Mouse (Mus musculus): ENCODE data around the gene Fbxl17.

Gene Fbxl17

DNA sequence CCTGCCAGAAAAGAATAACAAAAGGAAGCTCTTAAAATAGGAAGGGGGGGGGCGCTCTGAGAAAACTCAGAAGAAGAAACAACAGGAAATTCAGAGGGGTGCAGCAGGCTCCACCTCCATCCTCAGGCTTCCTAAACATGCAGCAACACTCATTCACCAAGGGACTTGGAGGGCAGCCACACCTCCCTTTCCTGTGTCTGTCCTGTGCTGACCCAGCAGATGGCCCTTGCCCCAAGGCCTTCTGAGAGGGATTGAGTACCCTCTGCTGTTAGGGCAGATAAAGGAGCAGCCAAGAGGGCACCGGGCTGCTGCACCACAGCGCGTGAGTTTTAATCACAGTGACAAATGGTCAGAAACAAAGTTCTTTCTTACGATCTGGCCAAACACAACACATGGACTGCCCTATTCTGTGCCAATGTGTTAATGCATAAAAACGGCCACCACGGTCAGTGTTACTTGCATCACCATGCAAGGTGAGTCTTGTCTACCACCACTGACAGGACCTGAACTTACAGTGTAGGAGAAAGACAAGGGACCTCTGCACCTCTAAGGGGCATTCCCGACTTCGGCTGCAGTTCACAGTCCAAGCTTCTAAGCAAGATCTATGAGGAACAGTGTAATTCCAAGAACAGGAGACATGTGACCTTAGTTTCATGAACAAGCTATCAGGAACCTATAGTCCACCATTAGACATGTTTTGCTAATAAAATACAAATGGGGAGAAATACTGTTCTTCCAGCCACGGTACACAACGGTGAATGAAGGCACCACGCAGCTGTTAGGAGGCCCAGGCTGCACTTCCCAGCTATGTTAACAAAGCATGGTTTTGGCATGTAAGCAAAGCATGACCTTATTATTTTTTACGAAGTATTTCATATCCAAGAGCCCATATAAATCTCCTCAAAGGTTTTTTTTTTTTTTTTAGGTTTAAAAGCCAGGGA, 96.8 kb downstream of the Fbxl17 start:
- peak; percentile 24 to 25 for DNase-seq (ENCODE audit: low spot score in 2 of 2)

DNA sequence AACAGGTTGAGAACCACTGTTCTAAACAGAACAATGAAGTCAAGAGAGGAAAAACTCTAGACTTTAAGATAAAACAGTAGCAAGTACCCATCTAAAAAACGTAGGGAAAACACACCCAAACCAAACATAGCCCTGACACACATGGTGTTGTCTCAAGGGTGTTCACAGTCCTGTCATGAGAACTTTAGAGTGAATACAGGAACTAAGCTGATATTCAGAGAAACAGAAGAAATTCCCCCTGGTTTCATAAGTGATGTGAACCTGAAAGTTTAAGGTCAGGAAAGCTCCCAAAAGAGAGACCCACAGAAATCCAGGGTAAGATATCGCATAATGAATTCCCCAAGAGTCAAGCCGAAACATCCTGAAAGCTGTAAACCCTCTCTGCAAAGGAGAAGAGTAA, 97.6 kb downstream of the Fbxl17 start:
- DNase-seq (ENCODE audit: low spot score in 2 of 2) = no peak

DNA sequence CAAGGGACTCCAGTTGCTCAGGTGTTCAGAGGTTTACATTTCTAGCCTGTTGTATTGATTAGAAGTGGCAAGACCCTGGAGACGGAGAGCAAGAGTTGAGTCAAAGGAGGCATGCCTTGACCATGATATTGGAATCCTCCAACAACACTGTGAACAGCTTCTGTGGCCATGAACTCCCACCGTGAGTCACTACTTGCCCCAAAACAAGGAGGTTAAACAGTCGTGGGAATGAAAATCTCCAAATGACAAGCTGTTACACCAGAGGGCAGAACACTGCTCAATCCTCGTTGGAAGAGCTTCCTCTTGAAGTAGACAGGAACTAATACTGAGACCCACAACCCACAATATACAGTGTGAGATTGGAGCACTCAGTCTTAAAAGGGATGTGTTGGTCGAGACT, 99.2 kb downstream of the Fbxl17 start:
- no peak for DNase-seq (ENCODE audit: low spot score in 2 of 2)

DNA sequence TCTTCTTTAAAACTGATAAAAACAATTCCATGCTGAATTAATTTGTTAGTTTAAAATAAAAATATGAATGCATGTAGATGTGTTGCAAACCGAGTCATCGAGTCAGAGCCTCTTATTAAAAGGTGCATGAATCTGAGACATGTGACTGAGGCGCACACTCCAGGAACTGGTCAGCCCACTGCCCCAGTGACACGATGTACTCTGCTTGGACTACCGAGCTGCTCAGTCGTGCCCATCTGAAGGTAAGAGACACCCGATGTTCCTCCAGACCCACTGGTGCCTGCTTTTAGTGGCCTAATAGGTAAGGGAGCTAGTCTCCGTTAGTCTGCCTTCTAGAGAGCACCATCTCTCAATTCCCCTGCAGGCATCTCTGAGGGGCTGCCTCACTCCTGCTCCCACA, 100.0 kb downstream of the Fbxl17 start:
- DNase-seq (ENCODE audit: low spot score in 2 of 2) = no peak

DNA sequence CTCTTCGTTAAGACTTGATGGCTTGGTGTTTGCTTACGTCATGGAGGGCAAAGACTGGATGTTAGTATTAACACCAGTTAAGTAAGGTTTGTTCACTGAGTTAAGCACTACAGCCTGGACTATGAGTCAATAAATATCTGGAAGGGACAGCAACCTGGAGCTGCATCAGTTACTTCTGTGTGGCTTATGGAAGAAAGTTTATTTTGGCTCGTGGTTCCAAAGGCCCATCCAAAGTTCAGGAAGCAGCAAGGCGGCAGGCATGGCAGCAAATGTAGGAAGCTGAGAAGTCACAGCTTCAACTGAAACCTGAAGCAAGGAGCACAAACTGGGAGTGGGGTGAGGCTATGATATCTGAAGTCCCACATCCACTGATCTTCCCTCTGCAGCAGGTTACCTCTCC, 108.3 kb downstream of the Fbxl17 start:
- DNase-seq (ENCODE audit: low spot score in 2 of 2) = no peak

DNA sequence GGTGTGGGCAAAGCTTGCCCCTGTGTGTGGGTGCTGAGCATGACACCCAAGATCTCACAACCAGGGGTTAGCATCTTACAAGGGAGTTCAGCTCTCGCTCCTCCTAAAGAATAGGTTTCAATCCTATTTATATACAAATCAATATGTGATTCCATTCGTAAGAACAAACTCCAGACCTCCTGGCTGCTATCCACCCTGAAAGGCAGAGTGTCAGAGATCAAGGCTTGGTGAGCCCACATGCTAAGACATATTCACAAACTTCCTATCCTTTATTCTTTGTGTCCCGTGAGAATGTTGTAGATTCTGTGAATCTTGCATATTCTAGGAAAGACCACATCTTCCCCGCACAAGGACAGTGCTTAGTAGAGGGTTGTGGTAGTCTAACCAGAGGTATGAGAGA, 108.9 kb downstream of the Fbxl17 start:
- no peak for DNase-seq (ENCODE audit: low spot score in 2 of 2)

DNA sequence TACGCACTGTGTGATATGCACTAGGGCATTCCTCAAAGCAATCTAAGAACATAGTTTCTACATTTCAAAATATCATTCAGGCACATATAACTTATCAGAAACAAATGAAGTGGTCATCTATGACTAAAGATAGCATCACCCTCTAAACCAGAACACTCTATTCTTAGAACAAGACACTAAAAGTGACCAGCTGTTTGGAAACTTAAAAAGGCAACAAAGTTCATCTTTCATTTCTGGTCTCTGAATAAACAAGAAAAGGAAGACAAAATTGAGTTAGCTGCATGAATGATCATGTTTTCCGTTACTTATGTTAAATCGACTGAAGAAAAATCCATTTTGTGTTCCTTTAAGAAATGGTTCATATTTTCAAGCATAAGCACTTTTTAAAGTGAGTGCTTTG, 128.8 kb downstream of the Fbxl17 start:
- DNase-seq (ENCODE audit: low spot score in 2 of 2) = no peak

DNA sequence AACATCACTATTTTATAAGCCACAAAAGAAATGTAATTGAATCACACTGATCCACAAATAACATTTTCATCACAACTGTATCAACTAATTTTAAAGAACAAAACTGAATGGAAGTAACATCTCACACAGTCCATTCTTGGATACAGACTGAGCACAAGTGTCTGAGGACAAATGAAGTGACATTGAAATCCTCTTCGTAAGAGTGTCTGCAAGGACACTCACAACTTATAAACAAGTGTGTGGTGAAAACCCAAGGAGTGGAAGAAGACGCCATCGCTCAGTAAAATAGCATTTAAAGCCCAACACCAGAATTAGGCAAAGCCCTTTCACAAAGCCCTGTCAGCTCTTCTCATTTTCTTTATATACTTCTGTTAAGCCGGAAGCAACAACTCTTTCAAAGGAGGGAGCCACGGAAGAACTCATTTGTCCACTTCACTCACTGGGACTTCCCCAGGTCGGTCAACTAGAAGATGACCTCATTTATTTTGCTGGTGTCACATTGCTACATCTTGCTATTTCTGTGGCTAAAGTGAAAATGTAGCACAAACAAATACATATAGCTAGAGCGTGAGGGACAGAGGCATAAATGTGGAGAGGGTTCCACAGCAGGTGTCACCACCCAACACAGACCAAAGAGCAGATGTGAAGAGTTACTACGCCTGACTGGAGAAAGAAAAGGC, 130.0 kb downstream of the Fbxl17 start:
- DNase-seq (ENCODE audit: low spot score in 2 of 2) = no peak

DNA sequence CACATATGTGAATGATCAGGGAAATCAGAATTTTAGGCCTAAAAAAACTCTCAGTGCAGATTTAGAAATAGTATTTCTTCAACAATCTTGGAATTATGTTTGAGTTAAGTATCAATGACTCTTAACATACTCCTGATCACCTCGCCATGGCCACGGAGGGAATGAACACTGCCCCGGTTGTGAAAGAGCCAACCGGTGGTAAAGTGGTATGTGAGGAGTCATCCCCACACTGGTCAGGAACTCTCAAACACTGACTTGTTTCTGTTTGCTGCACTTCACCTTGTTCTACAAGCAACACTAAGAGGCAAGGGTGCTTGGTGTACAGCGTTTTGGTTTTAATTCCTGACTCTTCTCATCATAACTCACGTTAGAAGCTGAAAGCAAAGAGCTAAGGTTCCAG, 132.3 kb downstream of the Fbxl17 start:
- DNase-seq (ENCODE audit: low spot score in 2 of 2) = no peak

DNA sequence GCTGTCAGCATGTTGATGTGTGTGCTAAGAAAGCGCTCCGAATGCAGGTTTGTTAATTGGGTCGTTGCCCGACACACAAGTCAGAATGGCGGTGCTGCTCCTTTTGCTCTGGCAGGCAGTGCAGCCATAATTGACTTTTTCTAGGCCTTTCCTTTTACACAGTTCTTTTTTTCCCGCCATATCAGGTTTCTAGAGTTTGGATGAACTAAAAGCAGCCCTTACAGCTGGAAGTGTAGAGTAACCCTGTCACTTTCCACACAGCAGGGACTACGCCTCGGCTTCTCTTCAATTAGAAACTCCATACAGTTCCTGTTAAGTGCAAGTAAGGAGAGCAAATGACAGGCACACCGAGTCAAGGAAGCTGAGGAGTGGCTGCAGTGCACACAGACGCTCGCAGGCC, 133.8 kb downstream of the Fbxl17 start:
- no peak for DNase-seq (ENCODE audit: low spot score in 2 of 2)

DNA sequence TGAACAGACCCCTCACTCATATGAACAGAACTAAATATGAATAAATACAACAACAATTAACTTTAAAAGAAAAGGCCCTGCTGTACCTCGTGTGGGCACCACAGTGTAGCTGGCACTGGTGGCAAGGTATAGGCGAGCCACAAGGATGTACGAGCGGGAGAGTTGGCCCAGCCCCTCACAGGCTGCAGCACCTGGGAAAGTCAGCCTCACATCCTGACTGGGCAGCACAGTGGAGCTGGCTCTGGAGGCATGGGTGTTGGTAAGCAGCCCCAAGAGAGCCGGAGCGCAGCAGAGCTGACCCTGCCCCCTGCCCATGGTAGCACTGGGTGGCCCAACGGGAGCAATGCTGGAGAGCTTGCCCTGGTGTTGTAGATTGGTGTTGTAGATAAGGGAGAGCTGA, 135.2 kb downstream of the Fbxl17 start:
- DNase-seq (ENCODE audit: low spot score in 2 of 2) = no peak

DNA sequence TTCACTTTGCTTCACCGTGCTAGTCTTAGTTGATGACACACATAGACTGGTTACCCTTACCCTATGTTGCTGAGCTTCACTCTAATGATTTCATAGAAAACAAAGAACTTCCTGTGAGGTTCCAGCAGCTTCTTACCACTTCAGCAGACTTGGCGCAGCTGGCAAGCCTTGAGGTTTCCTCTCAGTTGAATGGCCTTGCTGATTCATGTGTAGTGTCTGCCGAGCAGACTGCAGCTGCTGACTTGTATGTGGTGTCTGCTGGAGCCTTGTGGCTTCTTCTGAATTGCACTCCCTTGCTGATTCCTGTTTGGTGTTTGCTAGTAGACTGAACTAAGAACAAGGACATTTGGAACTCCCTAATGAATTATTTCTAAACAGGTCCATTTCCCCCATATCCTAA, 137.6 kb downstream of the Fbxl17 start:
- no peak for DNase-seq (ENCODE audit: low spot score in 2 of 2)

DNA sequence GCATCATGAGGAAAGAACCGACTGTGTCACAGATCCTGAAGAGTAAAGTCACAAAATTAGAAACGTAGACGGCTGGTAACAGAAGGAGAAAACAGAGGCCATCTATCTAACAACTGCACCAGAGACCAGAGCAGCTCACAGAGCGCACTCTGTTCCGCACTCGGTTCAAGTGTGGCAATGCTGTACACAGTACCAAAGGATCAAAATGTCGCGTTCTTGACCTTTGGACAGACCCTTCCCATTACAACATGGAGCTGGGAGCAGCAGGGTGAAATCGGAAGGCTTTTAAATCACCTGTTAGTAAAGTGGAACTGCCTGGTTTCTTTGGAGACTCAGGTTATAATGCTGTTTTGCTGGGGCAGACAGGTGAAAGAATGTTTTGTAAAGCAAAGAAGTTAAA, 138.1 kb downstream of the Fbxl17 start:
- no peak for DNase-seq (ENCODE audit: low spot score in 2 of 2)

DNA sequence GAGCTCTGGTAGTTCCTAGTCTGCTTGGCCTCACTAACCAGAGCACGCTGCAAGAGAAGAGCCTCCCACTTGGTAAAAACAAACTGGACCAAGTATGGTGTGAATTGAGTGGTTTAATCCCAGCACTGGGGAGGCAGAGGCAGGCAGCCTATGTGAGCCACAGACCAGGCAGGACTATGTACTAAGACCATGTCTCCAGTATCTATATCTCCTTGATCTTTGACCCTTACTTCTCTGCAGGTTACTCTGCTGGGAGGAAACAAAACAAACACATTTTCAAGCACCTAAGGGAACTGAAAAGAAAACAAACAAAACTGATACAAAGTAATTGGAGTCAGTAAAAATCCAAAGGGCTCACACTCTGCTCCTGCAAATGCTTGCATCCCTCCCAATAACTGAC, 141.0 kb downstream of the Fbxl17 start:
- DNase-seq (ENCODE audit: low spot score in 2 of 2) = no peak

DNA sequence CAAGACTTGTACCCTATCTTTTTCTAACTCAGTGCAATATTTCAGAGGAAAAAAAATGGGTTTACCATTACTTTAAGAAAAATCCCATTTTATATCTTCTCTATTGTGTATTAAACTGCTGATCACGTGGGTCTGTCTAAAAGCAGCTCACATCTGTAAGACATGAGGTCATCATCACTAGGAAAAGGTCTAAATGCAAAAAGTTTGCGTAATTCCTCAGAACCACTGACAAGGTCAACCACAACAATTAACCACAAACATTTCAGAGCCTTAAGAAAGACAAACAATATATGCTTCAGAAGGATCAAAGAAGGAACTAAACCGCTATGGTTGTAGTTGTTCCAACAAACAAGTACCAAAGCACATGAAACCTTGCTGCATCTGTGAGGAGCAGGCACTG, 143.6 kb downstream of the Fbxl17 start:
- DNase-seq (ENCODE audit: low spot score in 2 of 2) = no peak

DNA sequence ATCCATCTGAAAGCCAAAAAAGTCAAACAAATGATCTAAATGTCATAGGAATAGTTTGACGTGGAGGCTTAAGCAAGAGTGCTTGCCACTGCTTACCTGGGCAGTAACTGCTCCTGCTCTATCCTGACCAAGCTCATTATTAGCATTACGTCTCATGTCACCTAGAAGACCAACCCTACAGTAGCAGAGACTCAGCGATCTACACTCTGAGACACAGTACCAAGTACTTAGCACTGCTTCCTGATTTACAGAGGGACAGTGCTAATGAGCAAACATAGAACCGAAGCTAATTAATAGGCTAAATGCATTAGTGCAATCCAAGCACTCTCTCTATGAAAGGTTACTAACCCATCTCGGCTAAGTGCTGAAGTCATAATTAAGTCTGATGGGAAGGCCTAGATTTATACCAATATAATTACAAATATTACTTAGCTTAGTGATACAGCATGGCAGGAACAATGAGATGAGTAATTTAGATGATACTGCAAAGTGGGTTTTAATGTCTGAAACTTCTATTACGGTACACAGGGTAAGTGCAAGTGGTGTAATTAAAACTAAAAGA, 147.1 kb downstream of the Fbxl17 start:
- DNase-seq (ENCODE audit: low spot score in 2 of 2) = no peak

DNA sequence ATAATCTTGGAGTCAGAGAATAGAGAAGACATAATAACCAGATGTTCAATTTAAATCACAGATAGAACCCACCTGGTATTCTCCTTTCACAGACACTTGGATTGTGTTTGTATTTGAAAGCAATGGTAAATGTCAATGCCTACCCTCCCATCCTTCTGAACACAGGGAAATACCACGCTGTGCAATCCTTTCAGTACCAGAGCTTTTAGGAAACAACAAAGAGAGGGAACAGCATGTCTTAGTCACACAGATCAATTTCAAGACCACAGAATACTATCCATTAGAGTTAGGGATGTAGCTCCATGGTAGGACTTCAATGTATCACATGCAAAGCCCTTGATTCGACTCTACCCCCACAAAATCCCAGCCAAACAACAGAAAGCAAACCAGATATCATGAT, 148.1 kb downstream of the Fbxl17 start:
- no peak for DNase-seq (ENCODE audit: low spot score in 2 of 2)

DNA sequence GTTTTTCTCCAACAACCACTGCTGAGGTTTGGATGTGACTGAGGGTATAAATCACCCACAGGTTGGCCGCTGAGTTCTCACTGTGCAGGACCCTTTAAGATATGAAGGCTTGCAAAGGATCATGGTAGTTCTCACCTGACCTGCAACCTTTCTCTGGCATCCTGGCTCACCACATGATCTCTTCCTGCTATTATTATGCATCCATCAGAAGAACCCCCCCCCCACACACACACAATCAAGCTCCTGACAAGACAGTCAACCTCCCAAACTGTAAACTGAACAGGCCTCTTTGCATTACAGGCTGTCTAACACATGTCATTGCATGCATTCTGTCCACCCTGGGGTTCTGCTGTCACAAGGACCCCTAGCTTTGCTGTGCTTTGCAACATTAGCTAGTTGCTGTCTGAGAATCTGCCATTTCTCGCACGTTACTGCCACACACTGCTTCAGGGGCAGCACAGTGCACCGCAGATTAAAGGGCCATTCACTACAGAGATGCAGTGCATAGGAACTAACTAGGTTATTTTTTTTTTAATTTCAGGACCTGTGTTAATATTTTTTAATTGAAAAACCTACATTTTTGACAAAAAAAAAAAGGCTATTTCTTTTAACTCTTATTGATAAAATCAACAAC, 148.8 kb downstream of the Fbxl17 start:
- no peak for DNase-seq (ENCODE audit: low spot score in 2 of 2)

DNA sequence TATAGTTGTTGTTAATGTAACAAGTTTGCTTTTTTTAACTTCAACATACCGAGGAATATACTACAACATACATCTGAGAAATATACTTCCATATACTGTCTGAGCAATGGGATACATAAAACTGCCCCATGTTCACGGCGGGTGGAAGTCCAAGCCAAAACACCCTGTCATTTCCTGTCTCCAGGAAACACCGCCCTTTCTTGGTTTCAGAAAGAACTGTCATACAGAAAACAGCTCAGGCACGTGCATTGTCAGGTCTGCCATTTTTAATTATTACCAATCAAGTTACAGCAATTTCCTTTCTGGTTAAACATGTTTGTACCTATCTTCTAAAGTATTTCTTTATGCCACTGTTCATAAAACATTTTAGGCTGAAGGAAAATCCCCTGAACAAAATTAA, 155.7 kb downstream of the Fbxl17 start:
- DNase-seq (ENCODE audit: low spot score in 2 of 2) = no peak

DNA sequence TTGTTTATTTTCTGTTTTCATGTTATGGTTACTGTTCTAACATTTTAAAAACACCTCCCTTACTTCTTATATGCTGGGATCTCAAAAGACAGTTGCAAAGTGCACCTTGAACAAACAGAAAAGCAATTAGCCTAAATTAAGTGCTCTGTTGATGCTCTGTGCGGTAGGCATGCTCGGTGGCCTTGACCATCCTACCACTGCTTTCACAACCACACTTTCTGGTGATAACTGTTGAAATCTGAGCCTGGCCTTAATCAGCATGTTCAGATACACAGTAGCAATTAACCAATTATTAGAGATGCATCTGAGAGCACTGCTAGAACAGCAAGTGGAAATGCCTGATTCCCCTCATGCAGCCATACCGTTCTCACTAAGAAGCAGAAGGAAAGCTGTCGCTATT, 156.7 kb downstream of the Fbxl17 start:
- no peak for DNase-seq (ENCODE audit: low spot score in 2 of 2)

DNA sequence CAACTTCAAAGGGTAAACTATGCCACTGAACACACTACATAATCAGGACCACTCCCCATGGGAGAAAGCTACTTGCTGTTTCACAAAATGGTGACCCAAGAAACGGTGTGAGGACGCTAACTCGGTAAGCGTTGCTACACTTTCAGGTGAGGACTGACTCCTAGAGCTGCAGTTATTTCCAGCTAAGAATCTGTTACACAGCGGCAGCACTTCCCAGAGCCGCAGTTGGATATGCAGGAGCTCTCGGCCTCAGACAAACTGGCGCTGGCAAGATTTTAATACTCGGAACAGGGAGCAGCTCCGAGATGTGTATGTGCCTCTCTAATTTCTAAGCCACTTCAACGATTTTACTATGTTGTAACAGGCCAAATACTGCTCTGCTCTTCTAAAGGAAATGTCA, 157.4 kb downstream of the Fbxl17 start:
- no peak for DNase-seq (ENCODE audit: low spot score in 2 of 2)

DNA sequence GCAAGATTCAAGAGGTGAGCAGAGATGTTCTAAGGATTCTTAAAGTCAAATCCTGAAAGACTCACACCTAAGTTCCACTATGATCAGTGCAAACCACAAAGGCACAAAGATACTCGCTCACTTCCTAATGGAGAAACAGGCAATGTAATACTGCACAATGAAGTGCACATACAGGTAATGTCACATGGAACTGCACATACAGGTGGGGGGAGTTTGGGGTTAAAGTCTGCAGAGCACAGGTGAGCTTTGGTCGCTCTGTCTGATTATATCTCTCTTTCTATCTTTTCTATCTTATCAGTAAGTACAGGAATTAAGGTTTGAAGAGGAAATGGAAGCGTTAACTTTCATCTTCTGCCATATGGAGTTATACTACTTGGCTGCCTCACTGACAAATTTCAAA, 158.6 kb downstream of the Fbxl17 start:
- no peak for DNase-seq (ENCODE audit: low spot score in 2 of 2)

DNA sequence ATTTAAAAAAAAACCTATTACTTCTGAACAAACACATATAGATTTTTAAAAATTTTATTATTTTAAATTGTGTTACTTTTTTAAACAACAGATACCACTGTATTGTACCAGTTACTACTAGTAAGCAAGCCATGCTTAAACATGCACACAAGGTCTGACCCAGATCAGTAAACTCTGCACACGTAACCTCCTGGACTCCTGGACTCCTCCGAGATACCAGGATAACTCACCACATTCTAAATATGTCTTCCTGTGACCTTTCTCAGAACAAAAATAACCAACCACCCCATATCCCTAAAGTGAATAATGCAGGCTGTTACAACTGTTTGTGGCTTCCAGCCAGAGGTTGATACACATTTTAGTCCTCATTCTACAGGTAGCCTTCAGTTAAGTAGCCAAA, 170.9 kb downstream of the Fbxl17 start:
- no peak for DNase-seq (ENCODE audit: low spot score in 2 of 2)

All from heart, adult 9 months (tissue).